Mouse (Mus musculus) E14TG2a.4 (cell line): ENCODE data around the gene Nup107.

Experiments
- CTCF ChIP-seq: conservative IDR thresholded peaks from 2 replicates; pipeline ENCODE4 v1.5.1; 2014; ENCODE audit warnings: low read length
- NANOG ChIP-seq: IDR thresholded peaks from 2 replicates; pipeline ENCODE4 v1.6.1; 2014; ENCODE audit warnings: borderline replicate concordance, low read length, mixed read lengths

DNA sequence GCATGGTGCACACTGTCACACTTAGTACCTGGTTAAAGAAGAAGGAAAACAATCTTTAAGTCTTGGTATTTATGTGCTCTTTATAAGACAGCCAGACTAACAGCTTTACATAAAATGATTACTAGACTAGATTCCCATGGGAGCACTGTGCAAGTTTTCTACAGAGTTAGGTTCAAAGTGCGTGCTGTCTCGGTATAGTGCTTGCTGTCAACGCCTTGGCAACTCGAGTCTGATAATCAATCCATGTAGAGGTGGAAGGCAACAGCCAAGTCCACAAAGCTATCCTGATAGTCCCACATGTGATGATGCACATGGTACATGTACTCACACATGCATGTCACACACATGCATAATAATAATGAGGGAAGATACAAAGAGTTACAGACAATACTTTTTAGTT lies 32.1 kb upstream of the Nup107 start:
- no peak for TF ChIP-seq CTCF
- TF ChIP-seq NANOG = no peak
